Mouse (Mus musculus): ENCODE results near the gene Olfr821. TPM values are rescaled to one million over a fixed set of nuclear protein-coding genes. Genes with fewer than 3 reads are reported as not detected.

The Olfr821 gene
- polyA plus RNA-seq, 1 experiment from 2014 or later = not detected

Other genes with a start within 250 kb of the Olfr821 start
- gene Olfr810, start 235.4 kb upstream of the Olfr821 start, polyA plus RNA-seq (2014; fragmentation: Nextera tagmentation; extraction: Ambion mirVana) = not detected in 2 replicates
- gene Olfr811, start 226.0 kb upstream of the Olfr821 start, polyA plus RNA-seq (2014; fragmentation: Nextera tagmentation; extraction: Ambion mirVana) = not detected in 2 replicates
- gene Olfr812, start 184.3 kb upstream of the Olfr821 start, polyA plus RNA-seq (2014; fragmentation: Nextera tagmentation; extraction: Ambion mirVana) = not detected in 2 replicates
- gene Olfr813, start 175.0 kb upstream of the Olfr821 start, polyA plus RNA-seq (2014; fragmentation: Nextera tagmentation; extraction: Ambion mirVana) = not detected in 2 replicates
- gene Olfr814, start 150.5 kb upstream of the Olfr821 start, polyA plus RNA-seq (2014; fragmentation: Nextera tagmentation; extraction: Ambion mirVana) = not detected in 2 replicates
- gene Olfr815, start 124.5 kb upstream of the Olfr821 start, polyA plus RNA-seq (2014; fragmentation: Nextera tagmentation; extraction: Ambion mirVana) = not detected in 2 replicates
- gene Olfr816, start 114.8 kb upstream of the Olfr821 start, polyA plus RNA-seq (2014; fragmentation: Nextera tagmentation; extraction: Ambion mirVana) = not detected in 2 replicates
- gene Olfr818, start 81.2 kb upstream of the Olfr821 start, polyA plus RNA-seq (2014; fragmentation: Nextera tagmentation; extraction: Ambion mirVana) = not detected in 2 replicates
- not detected in 2 replicates for gene Olfr819, start 63.1 kb upstream of the Olfr821 start, polyA plus RNA-seq (2014; fragmentation: Nextera tagmentation; extraction: Ambion mirVana)
- gene Olfr247, start 54.2 kb upstream of the Olfr821 start, polyA plus RNA-seq (2014; fragmentation: Nextera tagmentation; extraction: Ambion mirVana) = not detected in 2 replicates
- gene Gm10310, start 45.3 kb upstream of the Olfr821 start, polyA plus RNA-seq (2014; fragmentation: Nextera tagmentation; extraction: Ambion mirVana) = not detected in 2 replicates
- gene Olfr820, start 17.7 kb upstream of the Olfr821 start, polyA plus RNA-seq (2014; fragmentation: Nextera tagmentation; extraction: Ambion mirVana) = not detected in 2 replicates
- gene Olfr822, start 40.9 kb downstream of the Olfr821 start, polyA plus RNA-seq (2014; fragmentation: Nextera tagmentation; extraction: Ambion mirVana) = not detected in 2 replicates
- gene Olfr823, start 85.0 kb downstream of the Olfr821 start, polyA plus RNA-seq (2014; fragmentation: Nextera tagmentation; extraction: Ambion mirVana) = not detected in 2 replicates
- not detected in 2 replicates for gene Olfr824, start 99.7 kb downstream of the Olfr821 start, polyA plus RNA-seq (2014; fragmentation: Nextera tagmentation; extraction: Ambion mirVana)
- not detected in 2 replicates for gene Olfr825, start 136.4 kb downstream of the Olfr821 start, polyA plus RNA-seq (2014; fragmentation: Nextera tagmentation; extraction: Ambion mirVana)
- not detected in 2 replicates for gene Olfr826, start 153.8 kb downstream of the Olfr821 start, polyA plus RNA-seq (2014; fragmentation: Nextera tagmentation; extraction: Ambion mirVana)
- gene Olfr827, start 184.1 kb downstream of the Olfr821 start, polyA plus RNA-seq (2014; fragmentation: Nextera tagmentation; extraction: Ambion mirVana) = not detected in 2 replicates
- not detected in 2 replicates for gene Neurod4, start 249.9 kb downstream of the Olfr821 start, polyA plus RNA-seq (2014; fragmentation: Nextera tagmentation; extraction: Ambion mirVana)